Mouse (Mus musculus): ENCODE results near the gene Prr13.

The Prr13 gene

GRCm38 (mm10) chr15:102460971-102461370 lies 2.1 kb downstream of the Prr13 start:
- no peak for DNase-seq (ENCODE audit: low read depth, low spot score)

GRCm38 (mm10) chr15:102461430-102462075 lies 2.7 kb downstream of the Prr13 start:
- DNase-seq (ENCODE audit: low read depth, low spot score): no peak

GRCm38 (mm10) chr15:102463666-102464065 lies 4.8 kb downstream of the Prr13 start:
- DNase-seq (ENCODE audit: low read depth, low spot score): no peak

GRCm38 (mm10) chr15:102468675-102469370 lies 10.0 kb downstream of the Prr13 start:
- DNase-seq (ENCODE audit: low read depth, low spot score): no peak

GRCm38 (mm10) chr15:102470183-102470604 lies 11.4 kb downstream of the Prr13 start, which contains the start of gene Pcbp2:
Gene Pcbp2 (plus strand): TSS chr15:102470539.
- peak; percentile 97 for DNase-seq (ENCODE audit: low read depth, low spot score)

GRCm38 (mm10) chr15:102470605-102471294 lies 11.9 kb downstream of the Prr13 start:
- DNase-seq (ENCODE audit: low read depth, low spot score): peak; percentile 76

- DNase-seq (ENCODE audit: low read depth, low spot score): peak; percentile 46
These were observed 12.4 kb downstream of the Prr13 start for GRCm38 (mm10) chr15:102471295-102471645.

- DNase-seq (ENCODE audit: low read depth, low spot score): no peak
These were observed 12.9 kb downstream of the Prr13 start for GRCm38 (mm10) chr15:102471727-102472126.

- no peak for DNase-seq (ENCODE audit: low read depth, low spot score)
These were observed 14.4 kb downstream of the Prr13 start for GRCm38 (mm10) chr15:102473246-102473645.

- no peak for DNase-seq (ENCODE audit: low read depth, low spot score)
These were observed 15.7 kb downstream of the Prr13 start for GRCm38 (mm10) chr15:102474520-102474919.

GRCm38 (mm10) chr15:102483136-102483535 lies 24.3 kb downstream of the Prr13 start:
- no peak for DNase-seq (ENCODE audit: low read depth, low spot score)

- DNase-seq (ENCODE audit: low read depth, low spot score): no peak
These were observed 27.0 kb downstream of the Prr13 start for GRCm38 (mm10) chr15:102485853-102486252.

- DNase-seq (ENCODE audit: low read depth, low spot score): no peak
These were observed 28.8 kb downstream of the Prr13 start for GRCm38 (mm10) chr15:102487664-102488063.

GRCm38 (mm10) chr15:102498322-102498721 lies 39.5 kb downstream of the Prr13 start:
- no peak for DNase-seq (ENCODE audit: low read depth, low spot score)

GRCm38 (mm10) chr15:102499370-102499769 lies 40.5 kb downstream of the Prr13 start:
- DNase-seq (ENCODE audit: low read depth, low spot score): no peak

GRCm38 (mm10) chr15:102499851-102500250 lies 41.0 kb downstream of the Prr13 start:
- DNase-seq (ENCODE audit: low read depth, low spot score): no peak

- DNase-seq (ENCODE audit: low read depth, low spot score): no peak
These were observed 41.7 kb downstream of the Prr13 start for GRCm38 (mm10) chr15:102500479-102500878.

- no peak for DNase-seq (ENCODE audit: low read depth, low spot score)
These were observed 42.4 kb downstream of the Prr13 start for GRCm38 (mm10) chr15:102501084-102501814.

GRCm38 (mm10) chr15:102502254-102502840 lies 43.5 kb downstream of the Prr13 start:
- no peak for DNase-seq (ENCODE audit: low read depth, low spot score)

GRCm38 (mm10) chr15:102503447-102503846 lies 44.6 kb downstream of the Prr13 start, which contains the start of gene Gm10337:
Gene Gm10337 (plus strand): TSS chr15:102503722.
- no peak for DNase-seq (ENCODE audit: low read depth, low spot score)

Data from skeletal muscle tissue, adult 2 months (tissue).